Mouse (Mus musculus) leukemia stem cell, adult 10-12 weeks (primary cell): ENCODE results near the gene Spink8. TPM values are rescaled to one million over a fixed set of nuclear protein-coding genes. Genes with fewer than 3 reads are reported as not detected.

Experiments used
- polyA plus RNA-seq: library from polyadenylated mRNA; stranded (reverse); fragments of >175 nt; gene quantifications from 2 replicates; pipeline ENCODE4 v1.2.3, GENCODE M21; 2012; ENCODE audit warnings: low replicate concordance

Gene Spink8
- not detected in 2 replicates for polyA plus RNA-seq

GRCm38 (mm10) chr9:109811980-109812379 lies at the start of gene Spink8:
Gene Spink8, plus strand, starts transcription at chr9:109812280.

GRCm38 (mm10) chr9:109790570-109790969 lies 21.5 kb upstream of the Spink8 start, which contains the start of gene Fbxw27:
Gene Fbxw27, minus strand, starts transcription at chr9:109790670.

GRCm38 (mm10) chr9:109832391-109833087 lies 20.5 kb downstream of the Spink8 start, which contains the start of gene Nme6:
Gene Nme6, plus strand, starts transcription at chr9:109832749.

GRCm38 (mm10) chr9:109849312-109849758 lies 37.3 kb downstream of the Spink8 start, which contains the start of gene Camp:
Gene Camp, minus strand, starts transcription at chr9:109849617.

GRCm38 (mm10) chr9:109874797-109875691 lies 63.0 kb downstream of the Spink8 start, which contains the start of gene Cdc25a:
Gene Cdc25a, plus strand, starts transcription at chr9:109875579.

Other genes starting within 250 kb of the Spink8 start
- not detected in 2 replicates for gene Fbxw15, start 244.0 kb upstream of the Spink8 start, polyA plus RNA-seq
- not detected in 2 replicates for gene Fbxw24, start 186.2 kb upstream of the Spink8 start, polyA plus RNA-seq
- gene Fbxw25, start 147.6 kb upstream of the Spink8 start, polyA plus RNA-seq: not detected in 2 replicates
- not detected in 2 replicates for gene Fbxw18, start 109.6 kb upstream of the Spink8 start, polyA plus RNA-seq
- not detected in 2 replicates for gene Fbxw26, start 66.2 kb upstream of the Spink8 start, polyA plus RNA-seq
- not detected in 2 replicates for gene Fbxw27, start 21.6 kb upstream of the Spink8 start, polyA plus RNA-seq
- gene Nme6, start 20.5 kb downstream of the Spink8 start, polyA plus RNA-seq: 2.6 and 14.6 TPM in 2 replicates
- 3.5 and 19.0 TPM in 2 replicates for gene Camp, start 37.3 kb downstream of the Spink8 start, polyA plus RNA-seq
- gene Cdc25a, start 63.3 kb downstream of the Spink8 start, polyA plus RNA-seq: 81.5 and 90.3 TPM in 2 replicates
- 68.0 and 96.9 TPM in 2 replicates for gene Map4, start 119.2 kb downstream of the Spink8 start, polyA plus RNA-seq